Mouse (Mus musculus) megakaryocyte, embryonic 14.5 days (primary cell): Measurements from ENCODE around the gene Aamdc.

ENCODE experiments used
- FLI1 ChIP-seq: IDR thresholded peaks from 2 replicates; pipeline ENCODE4 v1.6.1; 2012; ENCODE audit warnings: low read length, inconsistent platforms, mixed read lengths
- GATA1 ChIP-seq: IDR thresholded peaks from 3 replicates; pipeline ENCODE4 v1.6.1; 2012; ENCODE audit warnings: mixed read lengths, low read length, inconsistent platforms, borderline replicate concordance

GRCm38 (mm10) chr7:97588506-97588905, 9.2 kb upstream of the Aamdc start:
- TF ChIP-seq GATA1 = no peak
- no peak for TF ChIP-seq FLI1
